Mouse (Mus musculus): ENCODE measurements at regions not wholly inside any gene's neighbourhood (a gene's known extent, or its start where the extent isn't known, plus 50 kb on each side); places are given as distances from the start of the nearest gene placed in this dataset.

DNA sequence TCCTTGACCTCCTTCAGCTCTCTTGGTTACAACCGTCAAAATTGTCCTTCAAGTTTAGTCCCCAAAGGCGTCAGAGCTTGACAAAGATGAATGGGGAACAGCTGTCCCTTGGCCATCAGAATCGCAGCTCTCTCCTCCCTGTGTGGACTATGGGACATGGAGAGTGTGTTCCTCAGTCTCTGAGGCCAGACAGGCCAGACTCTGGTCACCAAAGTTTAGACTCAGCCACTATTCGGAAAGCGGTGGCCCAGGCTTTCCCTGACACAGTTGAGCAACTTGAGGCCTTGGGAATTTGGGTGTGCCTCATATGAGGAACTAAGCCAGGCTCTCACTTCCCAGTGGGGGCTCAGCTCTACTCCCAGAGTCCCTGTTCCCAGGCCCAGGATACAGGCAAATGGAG lies 230.5 kb upstream of the Spdye4c start:
- Histone ChIP-seq H3K79me2 (ENCODE audit: control insufficient read depth, insufficient read depth) (peaks cover 66% of the 10 kb centered on the region), H3K4me2 (ENCODE audit: low read depth) (no peak overlapping the region), H3K36me3 (ENCODE audit: control insufficient read depth, insufficient read depth) (no peaks in the 10 kb centered on the region), H3ac (ENCODE audit: control insufficient read depth, insufficient read length) (no peak overlapping the region), H3K27me3 (ENCODE audit: control insufficient read depth, insufficient read depth, insufficient read length) (no peaks in the 10 kb centered on the region), H3K4me3 (no peak overlapping the region)
- TF ChIP-seq POLR2AphosphoS2 (IDR thresholded peaks at IDR 0.05; ENCODE audit: insufficient read length, low read depth) (no peak), MYOG (IDR thresholded peaks at IDR 0.05; ENCODE audit: control insufficient read depth in 1 of 3, insufficient read depth in 1 of 3, insufficient read length in 2 of 3, low read depth in 2 of 3) (peak in 2 of 3 experiments; percentile 29 to 67), TCF3 (IDR thresholded peaks at IDR 0.05; ENCODE audit: insufficient read length, low read depth) (no peak), SRF (IDR thresholded peaks at IDR 0.05; ENCODE audit: control insufficient read depth, insufficient read length, low read depth) (no peak), REST (IDR thresholded peaks at IDR 0.05; ENCODE audit: insufficient read depth, insufficient read length) (no peak), E2F4 (IDR thresholded peaks at IDR 0.05; ENCODE audit: insufficient read depth) (no peak), CEBPB (IDR thresholded peaks at IDR 0.05; ENCODE audit: insufficient read depth, poor library complexity, severe bottlenecking) (no peak), TCF12 (IDR thresholded peaks at IDR 0.05; ENCODE audit: insufficient read depth, poor library complexity, severe bottlenecking) (peak; percentile 27), USF1 (IDR thresholded peaks at IDR 0.05; ENCODE audit: low read depth) (no peak), MYOD1 (IDR thresholded peaks at IDR 0.05; ENCODE audit: control insufficient read depth in 1 of 3, insufficient read length in 2 of 3, low read depth in 2 of 3) (peak; percentile 63 to 89 (median 86)), POLR2A (IDR thresholded peaks at IDR 0.05; ENCODE audit: insufficient read length, low read depth) (no peak), MAX (IDR thresholded peaks at IDR 0.05; ENCODE audit: low read depth) (no peak)

- Histone ChIP-seq H3K4me3 (no peak overlapping the region), H3K4me2 (ENCODE audit: low read depth) (no peak overlapping the region), H3K36me3 (ENCODE audit: control insufficient read depth, insufficient read depth) (no peaks in the 10 kb centered on the region), H3K79me2 (ENCODE audit: control insufficient read depth, insufficient read depth) (peaks cover 70% of the 10 kb centered on the region), H3K27me3 (ENCODE audit: control insufficient read depth, insufficient read depth, insufficient read length) (no peaks in the 10 kb centered on the region), H3ac (ENCODE audit: control insufficient read depth, insufficient read length) (no peak overlapping the region)
- TF ChIP-seq MYOD1 (IDR thresholded peaks at IDR 0.05; ENCODE audit: control insufficient read depth in 1 of 3, insufficient read length in 2 of 3, low read depth in 2 of 3) (no peak), MAX (IDR thresholded peaks at IDR 0.05; ENCODE audit: low read depth) (no peak), TCF3 (IDR thresholded peaks at IDR 0.05; ENCODE audit: insufficient read length, low read depth) (no peak), POLR2A (IDR thresholded peaks at IDR 0.05; ENCODE audit: insufficient read length, low read depth) (no peak), USF1 (IDR thresholded peaks at IDR 0.05; ENCODE audit: low read depth) (no peak), SRF (IDR thresholded peaks at IDR 0.05; ENCODE audit: control insufficient read depth, insufficient read length, low read depth) (no peak), CEBPB (IDR thresholded peaks at IDR 0.05; ENCODE audit: insufficient read depth, poor library complexity, severe bottlenecking) (no peak), TCF12 (IDR thresholded peaks at IDR 0.05; ENCODE audit: insufficient read depth, poor library complexity, severe bottlenecking) (no peak), REST (IDR thresholded peaks at IDR 0.05; ENCODE audit: insufficient read depth, insufficient read length) (no peak), MYOG (IDR thresholded peaks at IDR 0.05; ENCODE audit: control insufficient read depth in 1 of 3, insufficient read depth in 1 of 3, insufficient read length in 2 of 3, low read depth in 2 of 3) (no peak)
Measured at GRCm38 (mm10) chr2:128361436-128361835, 229.6 kb upstream of the Spdye4c start.

- H3K27me3 ChIP-seq (ENCODE audit: control insufficient read depth, insufficient read depth, insufficient read length): no peaks in the 10 kb centered on the region
- peak overlapping the region; percentile 8 for H3K4me2 ChIP-seq (ENCODE audit: low read depth)
- peaks cover 7% of the 10 kb centered on the region for H3K36me3 ChIP-seq (ENCODE audit: control insufficient read depth, insufficient read depth)
- H3K79me2 ChIP-seq (ENCODE audit: control insufficient read depth, insufficient read depth): peaks cover 91% of the 10 kb centered on the region
- H3K4me3 ChIP-seq: no peak overlapping the region
- no peak overlapping the region for H3ac ChIP-seq (ENCODE audit: control insufficient read depth, insufficient read length)
- no peak for TF ChIP-seq SRF (IDR thresholded peaks at IDR 0.05; ENCODE audit: control insufficient read depth, insufficient read length, low read depth)
- no peak for TF ChIP-seq E2F4 (IDR thresholded peaks at IDR 0.05; ENCODE audit: insufficient read depth)
- TF ChIP-seq MYOG (IDR thresholded peaks at IDR 0.05; ENCODE audit: control insufficient read depth in 1 of 3, insufficient read depth in 1 of 3, insufficient read length in 2 of 3, low read depth in 2 of 3): no peak
- no peak for TF ChIP-seq CEBPB (IDR thresholded peaks at IDR 0.05; ENCODE audit: insufficient read depth, poor library complexity, severe bottlenecking)
- no peak for TF ChIP-seq MAX (IDR thresholded peaks at IDR 0.05; ENCODE audit: low read depth)
- TF ChIP-seq POLR2AphosphoS2 (IDR thresholded peaks at IDR 0.05; ENCODE audit: insufficient read length, low read depth): no peak
- TF ChIP-seq MYOD1 (IDR thresholded peaks at IDR 0.05; ENCODE audit: control insufficient read depth in 1 of 3, insufficient read length in 2 of 3, low read depth in 2 of 3): no peak
- TF ChIP-seq REST (IDR thresholded peaks at IDR 0.05; ENCODE audit: insufficient read depth, insufficient read length): no peak
- TF ChIP-seq TCF3 (IDR thresholded peaks at IDR 0.05; ENCODE audit: insufficient read length, low read depth): no peak
- no peak for TF ChIP-seq TCF12 (IDR thresholded peaks at IDR 0.05; ENCODE audit: insufficient read depth, poor library complexity, severe bottlenecking)
- TF ChIP-seq USF1 (IDR thresholded peaks at IDR 0.05; ENCODE audit: low read depth): no peak
- TF ChIP-seq POLR2A (IDR thresholded peaks at IDR 0.05; ENCODE audit: insufficient read length, low read depth): no peak
Measured at GRCm38 (mm10) chr2:128364161-128364560, 226.8 kb upstream of the Spdye4c start.

GRCm38 (mm10) chr2:128365004-128365403 lies 226.0 kb upstream of the Spdye4c start:
- Histone ChIP-seq H3K79me2 (ENCODE audit: control insufficient read depth, insufficient read depth) (peaks cover 90% of the 10 kb centered on the region), H3K4me2 (ENCODE audit: low read depth) (no peak overlapping the region), H3K4me3 (no peak overlapping the region), H3ac (ENCODE audit: control insufficient read depth, insufficient read length) (no peak overlapping the region), H3K36me3 (ENCODE audit: control insufficient read depth, insufficient read depth) (peaks cover 7% of the 10 kb centered on the region), H3K27me3 (ENCODE audit: control insufficient read depth, insufficient read depth, insufficient read length) (no peaks in the 10 kb centered on the region)
- TF ChIP-seq SRF (IDR thresholded peaks at IDR 0.05; ENCODE audit: control insufficient read depth, insufficient read length, low read depth) (no peak), TCF3 (IDR thresholded peaks at IDR 0.05; ENCODE audit: insufficient read length, low read depth) (no peak), POLR2A (IDR thresholded peaks at IDR 0.05; ENCODE audit: insufficient read length, low read depth) (no peak), USF1 (IDR thresholded peaks at IDR 0.05; ENCODE audit: low read depth) (no peak)

DNA sequence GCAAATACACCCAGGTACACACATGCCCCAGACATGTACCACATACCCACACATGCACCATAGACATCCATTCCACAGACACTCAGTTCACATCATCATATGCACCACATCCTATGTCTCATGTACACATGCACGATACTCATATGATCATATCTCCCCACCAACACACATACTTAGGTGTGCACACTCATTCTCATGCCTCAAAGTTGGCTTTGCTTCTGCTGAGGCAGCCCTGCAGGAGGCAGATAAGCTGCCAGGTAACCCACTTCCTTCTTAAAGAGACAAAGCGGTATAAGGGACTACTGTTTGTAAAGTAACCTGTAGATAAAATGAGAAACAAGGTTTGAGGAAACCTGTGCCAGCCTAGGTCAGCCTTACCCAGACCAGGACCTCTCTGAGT lies 225.2 kb upstream of the Spdye4c start:
- no peak overlapping the region for H3K4me3 ChIP-seq
- no peak overlapping the region for H3ac ChIP-seq (ENCODE audit: control insufficient read depth, insufficient read length)
- TF ChIP-seq TCF3 (IDR thresholded peaks at IDR 0.05; ENCODE audit: insufficient read length, low read depth): no peak
- H3K27me3 ChIP-seq (ENCODE audit: control insufficient read depth, insufficient read depth, insufficient read length): no peaks in the 10 kb centered on the region
- no peak overlapping the region for H3K4me2 ChIP-seq (ENCODE audit: low read depth)
- peaks cover 7% of the 10 kb centered on the region for H3K36me3 ChIP-seq (ENCODE audit: control insufficient read depth, insufficient read depth)
- H3K79me2 ChIP-seq (ENCODE audit: control insufficient read depth, insufficient read depth): peaks cover 90% of the 10 kb centered on the region
